Mouse (Mus musculus): ENCODE data around the gene Lhpp.

Gene Lhpp

GRCm38 (mm10) chr7:132610468-132611318 is at the start of gene Lhpp:
TSS of gene Lhpp (plus strand) at chr7:132610638.
- DNase-seq = peak; percentile 62 to 73

GRCm38 (mm10) chr7:132565831-132566230 is 44.6 kb upstream of the Lhpp start:
- peak; percentile 60 to 68 for DNase-seq

- DNase-seq = no peak
Observed at GRCm38 (mm10) chr7:132568817-132569216, 41.6 kb upstream of the Lhpp start.

GRCm38 (mm10) chr7:132570071-132570470 is 40.4 kb upstream of the Lhpp start:
- DNase-seq = peak; percentile 84 to 91

GRCm38 (mm10) chr7:132571481-132571880 is 39.0 kb upstream of the Lhpp start:
- DNase-seq = peak; percentile 84 to 88

GRCm38 (mm10) chr7:132572738-132573137 is 37.7 kb upstream of the Lhpp start:
- no peak for DNase-seq

- DNase-seq = no peak
Observed at GRCm38 (mm10) chr7:132573205-132573604, 37.2 kb upstream of the Lhpp start.

GRCm38 (mm10) chr7:132574646-132575045 is 35.8 kb upstream of the Lhpp start:
- peak; percentile 15 to 75 for DNase-seq

- DNase-seq = peak; percentile 72 to 82
Observed at GRCm38 (mm10) chr7:132575623-132576022, 34.8 kb upstream of the Lhpp start.

- DNase-seq = peak; percentile 94 to 95
Observed at GRCm38 (mm10) chr7:132576116-132576650, 34.3 kb upstream of the Lhpp start, which contains the start of gene Oat. TSS of gene Oat (minus strand) at chr7:132576398.

- no peak for DNase-seq
Observed at GRCm38 (mm10) chr7:132576891-132577290, 33.5 kb upstream of the Lhpp start.

- no peak for DNase-seq
Observed at GRCm38 (mm10) chr7:132580511-132580910, 29.9 kb upstream of the Lhpp start.

GRCm38 (mm10) chr7:132581441-132581840 is 29.0 kb upstream of the Lhpp start:
- DNase-seq = no peak

- no peak for DNase-seq
Observed at GRCm38 (mm10) chr7:132585695-132586491, 24.5 kb upstream of the Lhpp start.

GRCm38 (mm10) chr7:132587167-132587566 is 23.3 kb upstream of the Lhpp start:
- no peak for DNase-seq

- DNase-seq = peak; percentile 9 to 37
Observed at GRCm38 (mm10) chr7:132589610-132590009, 20.8 kb upstream of the Lhpp start.

- DNase-seq = no peak
Observed at GRCm38 (mm10) chr7:132593762-132594161, 16.7 kb upstream of the Lhpp start.

GRCm38 (mm10) chr7:132594325-132594724 is 16.1 kb upstream of the Lhpp start:
- DNase-seq = no peak

GRCm38 (mm10) chr7:132595787-132596186 is 14.7 kb upstream of the Lhpp start:
- DNase-seq = no peak

GRCm38 (mm10) chr7:132596557-132597250 is 13.7 kb upstream of the Lhpp start:
- no peak for DNase-seq

- DNase-seq = no peak
Observed at GRCm38 (mm10) chr7:132597251-132598041, 13.0 kb upstream of the Lhpp start.

Data from kidney, adult 8-10 months (tissue).